Mouse (Mus musculus) stomach, embryonic 14.5 days (tissue): Measurements from ENCODE around the gene Kif17. TPM values are rescaled to one million over a fixed set of nuclear protein-coding genes. Genes with fewer than 3 reads are reported as not detected.

Experiments used
- ATAC-seq: fragments of 200-750 bp; cut with Nextera tagmentation; 2 replicates; pipeline ENCODE4 v1.8.0; 2017; ENCODE audit warnings: low read depth, moderate TSS enrichment; ENCODE audit not compliant: insufficient number of reproducible peaks, insufficient read depth, low FRiP score
- H3K27ac ChIP-seq: fragments of 300-500 bp; sonication (generic); 2 replicates; pipeline ENCODE4 v1.5.1; 2014; ENCODE audit warnings: mild to moderate bottlenecking, low read length, moderate library complexity, mixed read lengths
- H3K27me3 ChIP-seq: fragments of 300-500 bp; sonication (generic); 2 replicates; pipeline ENCODE4 v1.6.1; 2014; ENCODE audit warnings: low read length, control low read depth, mixed read lengths; ENCODE audit not compliant: control insufficient read depth, insufficient read depth
- H3K36me3 ChIP-seq: fragments of 300-500 bp; sonication (generic); 2 replicates; pipeline ENCODE4 v1.6.1; 2014; ENCODE audit warnings: mild to moderate bottlenecking, control low read depth, low read length, moderate library complexity, mixed read lengths; ENCODE audit not compliant: control insufficient read depth, insufficient read depth
- H3K4me1 ChIP-seq: fragments of 300-500 bp; sonication (generic); 2 replicates; pipeline ENCODE4 v1.6.1; 2014; ENCODE audit warnings: low read length, control low read depth, mixed read lengths; ENCODE audit not compliant: control insufficient read depth, insufficient read depth
- H3K4me2 ChIP-seq: fragments of 300-500 bp; sonication (generic); replicated peaks from 2 replicates; pipeline ENCODE4 v1.6.1; 2014; ENCODE audit warnings: low read depth, low read length, control low read depth
- H3K4me3 ChIP-seq: fragments of 300-500 bp; sonication (generic); 2 replicates; pipeline ENCODE4 v1.5.1; 2014; ENCODE audit warnings: low read depth, low read length, control low read depth
- H3K9ac ChIP-seq: fragments of 300-500 bp; sonication (generic); replicated peaks from 2 replicates; pipeline ENCODE4 v1.6.1; 2014; ENCODE audit warnings: low read depth, mild to moderate bottlenecking, control low read depth, low read length, moderate library complexity, mixed read lengths
- H3K9me3 ChIP-seq: fragments of 300-500 bp; sonication (generic); 2 replicates; pipeline ENCODE4 v1.6.1; 2016; ENCODE audit warnings: low read depth, low read length, control low read depth; ENCODE audit not compliant: control insufficient read depth
- WGBS: fragments of 180-500 bp; shearing (Covaris S2); extraction: QIAGEN DNeasy Blood & Tissue Kit; methylation state at CpG from one replicate; pipeline ENCODE4 v1.1.7; 2014; 5-methylcytosine and 5-hydroxymethylcytosine counted together
- polyA plus RNA-seq: library from polyadenylated mRNA; unstranded; fragments of >200 nt; fragmentation: Nextera tagmentation; extraction: Ambion mirVana; gene quantifications from 2 replicates; pipeline ENCODE4 v1.2.1, GENCODE M21; 2014

Gene Kif17
- polyA plus RNA-seq, 1 experiment from 2014 or later, result 1.5 TPM

DNA sequence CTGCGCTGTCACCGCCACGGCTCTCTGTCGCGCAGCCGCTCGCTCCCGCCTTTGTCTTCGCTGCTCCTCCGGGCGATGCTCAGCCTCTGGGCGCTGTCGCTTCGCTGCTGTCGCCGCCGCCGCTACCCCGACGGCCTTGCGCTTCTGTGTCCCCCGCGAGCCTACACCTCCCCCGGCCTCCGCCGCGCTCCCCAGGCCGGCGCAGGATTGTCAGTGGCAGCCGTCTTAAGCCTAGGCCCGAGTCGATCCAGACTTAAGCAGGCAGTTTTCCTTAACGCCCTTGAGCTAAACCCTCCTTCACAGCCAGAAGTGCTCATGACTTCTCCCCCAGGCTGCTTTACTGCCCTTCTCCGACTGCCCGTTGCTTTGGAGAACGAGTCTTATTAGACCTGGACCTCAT, 32.8 kb upstream of the Kif17 start:
- WGBS, result under 1% methylated on average over 36 of the region's 36 CpGs
- ATAC-seq, result no peak; the same call in 1 of the 2 replicates

DNA sequence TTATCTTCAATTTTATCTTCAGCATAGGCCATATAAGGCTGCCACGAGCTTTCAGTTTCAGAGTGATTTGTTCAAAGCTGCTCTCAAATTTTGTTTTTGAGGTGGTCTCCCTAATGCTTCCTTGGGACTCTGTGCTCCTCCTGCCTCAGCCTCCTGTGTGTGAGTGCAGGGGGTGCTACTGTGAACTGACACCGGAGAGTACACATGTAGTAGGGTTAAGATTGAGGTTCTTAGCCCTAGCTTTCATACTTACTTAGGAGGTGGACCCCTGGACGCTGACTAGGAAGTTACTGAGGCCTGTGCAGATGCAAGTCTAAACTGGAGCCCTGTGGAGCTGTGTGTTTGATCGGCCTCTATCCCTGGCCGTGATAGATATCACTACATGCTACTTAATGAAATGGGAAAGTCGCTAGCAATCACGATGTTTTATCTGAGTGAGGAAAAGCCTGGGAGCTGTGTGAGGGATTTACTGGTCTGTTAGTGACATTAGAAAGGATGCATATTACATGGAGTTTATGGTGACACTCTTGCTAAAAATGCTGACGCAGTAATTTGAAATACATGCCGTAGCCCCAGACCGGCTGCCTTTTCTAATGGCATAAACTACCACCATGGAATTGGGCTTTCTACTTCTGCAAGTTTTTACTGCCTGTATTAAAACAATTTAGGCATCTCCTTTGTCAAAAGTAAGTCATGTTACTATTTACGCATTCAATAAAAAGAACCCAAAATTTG, 32.1 kb upstream of the Kif17 start:
- no peaks in the 10 kb centered on the region for H3K9me3 ChIP-seq
- H3K9ac ChIP-seq, result peak overlapping the region; percentile 98
- H3K4me3 ChIP-seq, result peak overlapping the region; percentile 91
- no peak for ATAC-seq
- H3K27ac ChIP-seq, result peak overlapping the region; percentile 89; the same call in 1 of the 2 replicates
- peaks cover 33% of the 10 kb centered on the region for H3K4me1 ChIP-seq
- H3K4me2 ChIP-seq, result peak overlapping the region; percentile 90
- no peaks in the 10 kb centered on the region for H3K27me3 ChIP-seq
- H3K36me3 ChIP-seq, result peaks cover 17% of the 10 kb centered on the region
- WGBS, result 73% methylated on average over 11 of the region's 11 CpGs

More for the DNA sequence above, 32.8 kb upstream of the Kif17 start:
- Histone ChIP-seq H3K27ac (peak overlapping the region; percentile 89), H3K4me2 (peak overlapping the region; percentile 90), H3K27me3 (no peaks in the 10 kb centered on the region), H3K4me1 (peaks cover 33% of the 10 kb centered on the region), H3K9me3 (no peaks in the 10 kb centered on the region), H3K36me3 (peaks cover 10% of the 10 kb centered on the region), H3K9ac (peak overlapping the region; percentile 98), H3K4me3 (peak overlapping the region; percentile 91)

DNA sequence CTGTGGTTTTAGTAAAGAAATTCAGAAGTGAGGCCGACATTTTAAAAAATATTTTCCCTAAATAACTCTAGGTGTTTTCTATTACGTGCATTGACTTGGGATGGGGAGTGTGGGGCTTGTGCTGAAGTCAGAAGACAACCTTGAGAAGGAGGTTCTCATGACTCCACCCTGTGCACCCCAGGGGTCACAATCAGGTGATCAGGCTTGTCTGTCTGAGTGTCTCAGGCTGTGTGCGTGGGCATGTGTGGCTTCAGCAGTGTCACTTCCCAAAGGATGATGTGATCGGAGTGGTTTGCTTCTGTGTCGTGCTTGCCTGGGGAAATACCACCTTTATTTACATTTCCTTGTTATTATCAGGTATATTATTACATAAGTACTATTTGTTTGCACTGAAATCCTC, 30.9 kb upstream of the Kif17 start:
- Histone ChIP-seq H3K27ac (no peak overlapping the region), H3K4me1 (peaks cover 29% of the 10 kb centered on the region), H3K36me3 (peaks cover 29% of the 10 kb centered on the region), H3K27me3 (no peaks in the 10 kb centered on the region), H3K4me3 (no peak overlapping the region), H3K4me2 (no peak overlapping the region), H3K9me3 (no peaks in the 10 kb centered on the region), H3K9ac (no peak overlapping the region)
- ATAC-seq, result no peak
- WGBS, result 87% methylated on average over 5 of the region's 5 CpGs

DNA sequence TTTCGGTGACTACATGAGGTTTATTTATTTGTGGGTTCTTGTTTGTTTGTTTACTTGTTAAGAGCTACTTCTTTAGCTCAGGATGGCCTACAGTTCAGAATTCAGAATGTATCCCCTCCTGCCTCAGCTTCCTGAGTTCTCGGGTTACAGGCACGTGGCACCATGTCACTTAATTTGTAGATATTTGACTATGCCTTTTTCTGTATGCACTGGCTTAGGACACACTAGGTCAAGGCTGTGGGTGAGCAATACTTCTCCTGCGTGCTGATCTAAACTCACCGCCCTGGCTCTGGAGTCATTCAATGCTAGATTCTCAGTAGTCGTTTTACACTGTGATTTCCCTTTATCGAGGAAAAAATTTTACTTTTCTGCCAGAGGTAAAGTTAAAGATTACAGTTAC, 29.5 kb upstream of the Kif17 start:
- 77% methylated on average over 7 of the region's 7 CpGs for WGBS
- ATAC-seq, result no peak
- peaks cover 25% of the 10 kb centered on the region for H3K4me1 ChIP-seq
- H3K4me2 ChIP-seq, result no peak overlapping the region
- no peak overlapping the region for H3K27ac ChIP-seq
- H3K9me3 ChIP-seq, result no peaks in the 10 kb centered on the region
- H3K36me3 ChIP-seq, result peaks cover 41% of the 10 kb centered on the region
- no peak overlapping the region for H3K9ac ChIP-seq
- H3K27me3 ChIP-seq, result no peaks in the 10 kb centered on the region
- H3K4me3 ChIP-seq, result no peak overlapping the region

DNA sequence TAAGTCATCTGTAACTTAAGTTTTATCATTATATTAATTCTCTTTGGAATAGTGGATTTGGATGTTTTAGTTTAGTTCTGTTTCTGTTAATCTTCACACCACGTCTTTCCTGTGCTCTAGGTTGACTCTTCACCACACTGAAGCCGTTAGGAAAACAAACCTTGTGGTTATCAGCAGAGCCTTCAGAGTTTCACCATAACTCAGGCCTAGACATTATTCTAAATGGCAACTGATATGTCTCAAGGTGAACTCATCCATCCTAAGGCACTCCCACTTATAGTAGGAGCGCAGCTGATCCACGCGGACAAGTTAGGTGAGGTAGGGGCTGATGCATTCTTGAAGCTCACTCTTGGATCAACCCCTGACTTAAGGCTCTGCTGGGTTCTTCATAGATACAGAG, 28.8 kb upstream of the Kif17 start:
- Histone ChIP-seq H3K4me3 (no peak overlapping the region), H3K9ac (no peak overlapping the region), H3K27ac (no peak overlapping the region), H3K9me3 (no peaks in the 10 kb centered on the region), H3K27me3 (no peaks in the 10 kb centered on the region), H3K4me1 (peaks cover 23% of the 10 kb centered on the region), H3K36me3 (peaks cover 47% of the 10 kb centered on the region), H3K4me2 (no peak overlapping the region)
- ATAC-seq, result no peak
- WGBS, result 81% methylated on average over 5 of the region's 5 CpGs

DNA sequence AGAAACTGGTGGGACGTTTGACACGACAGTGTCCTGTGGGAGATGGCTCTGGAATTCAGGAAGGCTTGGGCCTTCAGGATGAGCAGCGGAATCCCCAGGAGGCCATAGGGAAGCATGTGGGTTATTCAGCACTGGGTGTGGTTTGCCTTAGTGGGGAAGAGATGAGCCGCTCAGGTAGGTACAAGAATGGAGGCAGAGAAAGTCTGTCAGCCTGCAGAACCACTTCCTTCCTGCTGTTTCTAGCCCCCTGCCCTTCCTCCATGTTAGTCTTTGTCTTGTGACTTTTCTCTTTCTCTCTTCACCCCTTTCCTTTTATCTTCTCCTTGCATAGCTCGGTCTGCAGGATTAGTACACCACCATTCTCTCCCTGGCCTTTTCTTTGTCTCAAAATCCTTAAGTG, 27.8 kb upstream of the Kif17 start:
- ATAC-seq, result no peak
- Histone ChIP-seq H3K4me3 (no peak overlapping the region), H3K27ac (no peak overlapping the region), H3K36me3 (peaks cover 53% of the 10 kb centered on the region), H3K9ac (no peak overlapping the region), H3K27me3 (no peaks in the 10 kb centered on the region), H3K4me2 (no peak overlapping the region), H3K4me1 (peaks cover 23% of the 10 kb centered on the region), H3K9me3 (no peaks in the 10 kb centered on the region)
- WGBS, result 89% methylated on average over 5 of the region's 5 CpGs

DNA sequence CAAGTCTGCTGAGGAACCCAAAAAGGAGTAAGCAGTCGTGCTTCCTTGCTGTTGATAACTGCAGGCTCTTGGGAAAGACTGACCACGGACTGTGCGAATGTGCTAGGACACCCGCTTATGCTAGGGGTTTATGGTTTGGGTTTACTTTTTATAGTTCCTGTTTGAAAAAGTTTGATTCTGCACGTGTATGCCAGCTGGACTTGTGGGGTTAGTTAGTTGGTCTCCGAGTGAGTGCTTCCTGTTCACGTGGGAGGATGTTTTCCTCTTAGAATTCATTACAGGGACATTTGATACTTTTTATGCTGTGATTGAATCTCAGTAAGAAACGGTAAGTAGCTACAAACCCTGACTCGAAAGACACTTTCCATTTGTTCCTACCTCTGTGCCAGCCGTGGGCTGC, 26.6 kb upstream of the Kif17 start:
- no peak for ATAC-seq

DNA sequence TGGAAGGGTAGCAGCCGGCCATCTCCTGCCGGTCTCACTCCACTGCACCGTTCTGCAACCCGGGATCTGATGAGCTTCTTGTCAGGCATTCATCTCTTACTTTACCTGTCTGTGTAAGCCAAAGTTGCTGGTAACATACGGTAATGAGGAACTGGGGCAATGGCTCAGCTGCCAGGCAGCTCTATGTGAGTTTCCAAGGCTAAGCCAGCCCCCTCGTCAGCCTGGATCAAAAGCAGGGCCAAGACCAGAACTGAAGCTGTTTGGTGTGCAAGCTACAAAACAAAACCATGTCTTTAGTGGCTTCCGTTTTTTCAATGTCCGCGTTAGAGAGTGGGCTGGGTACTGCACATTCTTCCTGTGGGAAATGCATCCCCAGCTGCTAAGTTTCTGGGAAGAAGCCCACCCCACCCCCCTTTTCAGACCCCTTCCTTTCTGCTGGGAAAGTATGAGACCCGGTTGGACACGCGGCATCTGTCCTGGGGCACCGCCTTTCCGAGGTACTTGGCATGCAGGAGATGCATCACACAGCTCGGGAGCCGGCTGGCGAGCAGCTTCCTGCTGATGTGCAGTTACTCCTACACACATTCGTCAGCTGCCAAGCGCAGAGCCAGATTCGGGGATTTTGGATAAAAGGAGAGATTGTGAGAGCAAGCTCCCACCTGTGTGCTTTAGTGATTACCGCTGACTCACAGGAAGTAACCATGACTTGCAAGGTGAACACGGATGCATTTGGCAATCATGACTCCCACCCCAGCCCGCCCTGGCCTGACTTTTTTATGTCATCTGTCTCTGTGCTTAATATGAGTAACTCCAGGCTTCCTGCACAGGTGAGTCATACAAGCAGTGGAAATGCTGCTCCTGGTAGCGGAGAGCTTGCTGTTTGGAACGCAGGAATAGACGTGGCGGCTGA, 3.2 kb upstream of the Kif17 start:
- no peak for ATAC-seq
- Histone ChIP-seq H3K4me3 (no peak overlapping the region), H3K4me2 (no peak overlapping the region), H3K9me3 (no peaks in the 10 kb centered on the region), H3K9ac (no peak overlapping the region), H3K27ac (no peak overlapping the region), H3K4me1 (peaks cover 13% of the 10 kb centered on the region), H3K36me3 (peaks cover 30% of the 10 kb centered on the region), H3K27me3 (peaks cover 9% of the 10 kb centered on the region)
- WGBS, result 60% methylated on average over 27 of the region's 27 CpGs

More for the DNA sequence above, 26.6 kb upstream of the Kif17 start:
- Histone ChIP-seq H3K27ac (no peak overlapping the region), H3K4me2 (no peak overlapping the region), H3K9me3 (no peaks in the 10 kb centered on the region), H3K9ac (no peak overlapping the region), H3K27me3 (no peaks in the 10 kb centered on the region), H3K4me3 (no peak overlapping the region), H3K36me3 (peaks cover 65% of the 10 kb centered on the region), H3K4me1 (peaks cover 13% of the 10 kb centered on the region)
- 82% methylated on average over 10 of the region's 10 CpGs for WGBS
